Mouse (Mus musculus) kidney, postnatal 0 days (tissue): ENCODE measurements around the gene Ten1. TPM values are rescaled to one million over a fixed set of nuclear protein-coding genes. Genes with fewer than 3 reads are reported as not detected.
A peak's percentile ranks its signal among the peaks of the same experiment; 100 is the strongest.

Experiments
- ATAC-seq: fragments of 200-750 bp; cut with Nextera tagmentation; replicated peaks from 2 replicates; pipeline ENCODE4 v1.8.0; 2017; ENCODE audit warnings: low read depth, moderate number of reproducible peaks, moderate TSS enrichment, moderate library complexity; ENCODE audit not compliant: low FRiP score
- DNase-seq: peaks from one replicate; pipeline ENCODE4 v3.0.0-alpha.2; 2016; ENCODE audit warnings: low spot score
- H3K27ac ChIP-seq: fragments of 300-500 bp; sonication (generic); 2 replicates; pipeline ENCODE4 v1.5.1; 2014; ENCODE audit warnings: mild to moderate bottlenecking
- H3K27me3 ChIP-seq: fragments of 300-500 bp; sonication (generic); 2 replicates; pipeline ENCODE4 v1.6.1; 2014; ENCODE audit warnings: low read length, mixed read lengths; ENCODE audit not compliant: insufficient read depth
- H3K36me3 ChIP-seq: fragments of 300-500 bp; sonication (generic); 2 replicates; pipeline ENCODE4 v1.6.1; 2014; ENCODE audit warnings: low read length, mixed read lengths; ENCODE audit not compliant: insufficient read depth
- H3K4me1 ChIP-seq: fragments of 300-500 bp; sonication (generic); replicated peaks from 2 replicates; pipeline ENCODE4 v1.6.1; 2014; ENCODE audit warnings: antibody characterized with exemption, low read length, mixed read lengths; ENCODE audit not compliant: insufficient read depth
- H3K4me2 ChIP-seq: fragments of 300-500 bp; sonication (generic); 2 replicates; pipeline ENCODE4 v1.6.1; 2014; ENCODE audit warnings: mild to moderate bottlenecking, low read length, moderate library complexity, mixed read lengths
- H3K4me3 ChIP-seq: fragments of 300-500 bp; sonication (generic); replicated peaks from 2 replicates; pipeline ENCODE4 v1.5.1; 2014; ENCODE audit warnings: low read depth, low read length
- H3K9ac ChIP-seq: fragments of 300-500 bp; sonication (generic); 2 replicates; pipeline ENCODE4 v1.6.1; 2014; ENCODE audit warnings: low read depth, low read length
- H3K9me3 ChIP-seq: fragments of 300-500 bp; sonication (generic); replicated peaks from 2 replicates; pipeline ENCODE4 v1.6.1; 2016; ENCODE audit warnings: low read length, inconsistent platforms, mixed read lengths
- CTCF ChIP-seq: IDR thresholded peaks from 2 replicates; pipeline ENCODE4 v1.5.1; 2016; ENCODE audit warnings: antibody characterized with exemption, low read depth, mild to moderate bottlenecking, moderate library complexity
- WGBS: fragments of 180-500 bp; shearing (Covaris S2); extraction: QIAGEN DNeasy Blood & Tissue Kit; methylation state at CpG from one replicate; pipeline ENCODE4 v1.1.7; 2014; 5-methylcytosine and 5-hydroxymethylcytosine counted together
- polyA plus RNA-seq: library from polyadenylated mRNA; unstranded; fragments of >200 nt; fragmentation: Nextera tagmentation; extraction: Ambion mirVana; gene quantifications from 2 replicates; pipeline ENCODE4 v1.2.1, GENCODE M21; 2015

The Ten1 gene
- polyA plus RNA-seq, 1 experiment from 2014 or later: 44.0 TPM

- WGBS: 10% methylated on average over 53 of the region's 53 CpGs
- peak overlapping the region; percentile 63 for H3K4me2 ChIP-seq
- peak overlapping the region; percentile 46; the same call in 1 of the 2 replicates for H3K9ac ChIP-seq
- peak overlapping the region; percentile 33 for H3K4me3 ChIP-seq
- no peaks in the 10 kb centered on the region for H3K27me3 ChIP-seq
- H3K4me1 ChIP-seq: peaks cover 18% of the 10 kb centered on the region
- H3K36me3 ChIP-seq: no peaks in the 10 kb centered on the region
- no peaks in the 10 kb centered on the region for H3K9me3 ChIP-seq
- DNase-seq (peak; percentile 61), ATAC-seq (no peak)
- TF ChIP-seq CTCF: peak; percentile 17; the same call in 1 of the 2 replicates
- no peak overlapping the region for H3K27ac ChIP-seq
Measured at GRCm38 (mm10) chr11:116221931-116222739, 23.5 kb downstream of the Ten1 start.

- DNase-seq (no peak), ATAC-seq (no peak)
- no peaks in the 10 kb centered on the region for H3K27me3 ChIP-seq
- no peak for TF ChIP-seq CTCF
- no peak overlapping the region for H3K27ac ChIP-seq
- H3K9me3 ChIP-seq: no peaks in the 10 kb centered on the region
- peak overlapping the region; percentile 33 for H3K4me3 ChIP-seq
- no peaks in the 10 kb centered on the region for H3K36me3 ChIP-seq
- peak overlapping the region; percentile 46; the same call in 1 of the 2 replicates for H3K9ac ChIP-seq
- peaks cover 18% of the 10 kb centered on the region for H3K4me1 ChIP-seq
- H3K4me2 ChIP-seq: peak overlapping the region; percentile 63
- 19% methylated on average over 23 of the region's 23 CpGs for WGBS
Measured at GRCm38 (mm10) chr11:116222740-116223059, 24.0 kb downstream of the Ten1 start.

GRCm38 (mm10) chr11:116226414-116226813 is 27.8 kb downstream of the Ten1 start:
- DNase-seq (peak; percentile 83), ATAC-seq (0 out of 2 replicates have a peak, but pooled peaks have one; percentile 19)
- Histone ChIP-seq H3K9me3 (no peaks in the 10 kb centered on the region), H3K27ac (no peak overlapping the region), H3K4me1 (0 out of 2 replicates have a peak, but pooled peaks cover 6% of the 10 kb centered on the region), H3K4me3 (no peak overlapping the region), H3K4me2 (no peak overlapping the region), H3K36me3 (no peaks in the 10 kb centered on the region), H3K9ac (no peak overlapping the region), H3K27me3 (no peaks in the 10 kb centered on the region)
- WGBS: 0% methylated on average over 2 of the region's 2 CpGs
- TF ChIP-seq CTCF: peak; percentile 97

GRCm38 (mm10) chr11:116228699-116229098 is 30.0 kb downstream of the Ten1 start:
- no peak overlapping the region for H3K4me2 ChIP-seq
- no peak overlapping the region for H3K27ac ChIP-seq
- no peak overlapping the region for H3K4me3 ChIP-seq

GRCm38 (mm10) chr11:116232427-116232826 is 33.8 kb downstream of the Ten1 start:
- Histone ChIP-seq H3K36me3 (no peaks in the 10 kb centered on the region), H3K27ac (no peak overlapping the region), H3K27me3 (no peaks in the 10 kb centered on the region), H3K9me3 (no peaks in the 10 kb centered on the region), H3K4me3 (no peak overlapping the region), H3K9ac (no peak overlapping the region), H3K4me2 (no peak overlapping the region), H3K4me1 (peaks cover 3% of the 10 kb centered on the region; the same call in 1 of the 2 replicates)
- 31% methylated on average over 15 of the region's 17 CpGs for WGBS
- TF ChIP-seq CTCF: no peak
- DNase-seq (no peak), ATAC-seq (peak; percentile 21; the same call in 1 of the 2 replicates)

More at GRCm38 (mm10) chr11:116228699-116229098, 30.0 kb downstream of the Ten1 start:
- no peaks in the 10 kb centered on the region for H3K36me3 ChIP-seq
- H3K9me3 ChIP-seq: no peaks in the 10 kb centered on the region
- 66% methylated on average over 4 of the region's 4 CpGs for WGBS
- H3K27me3 ChIP-seq: no peaks in the 10 kb centered on the region
- H3K9ac ChIP-seq: no peak overlapping the region
- no peaks in the 10 kb centered on the region for H3K4me1 ChIP-seq
- DNase-seq (no peak), ATAC-seq (no peak)
- no peak for TF ChIP-seq CTCF

GRCm38 (mm10) chr11:116234901-116235300 is 36.2 kb downstream of the Ten1 start:
- ATAC-seq: no peak

More at GRCm38 (mm10) chr11:116234901-116235300, 36.2 kb downstream of the Ten1 start:
- TF ChIP-seq CTCF: no peak
- H3K4me2 ChIP-seq: no peak overlapping the region
- no peak overlapping the region for H3K27ac ChIP-seq
- no peaks in the 10 kb centered on the region for H3K36me3 ChIP-seq
- peaks cover 11% of the 10 kb centered on the region; the same call in 1 of the 2 replicates for H3K4me1 ChIP-seq
- no peak overlapping the region for H3K9ac ChIP-seq
- H3K4me3 ChIP-seq: no peak overlapping the region
- DNase-seq: no peak
- H3K9me3 ChIP-seq: no peaks in the 10 kb centered on the region
- no peaks in the 10 kb centered on the region for H3K27me3 ChIP-seq
- WGBS: 80% methylated on average over 8 of the region's 8 CpGs
